Mouse (Mus musculus) brain, embryonic 14.5 days (tissue): ENCODE measurements around the gene Vps37c.

Source experiments
- CTCF ChIP-seq: fragments of 200-500 bp; IDR thresholded peaks from 2 replicates; pipeline ENCODE4 v1.5.1; 2012; ENCODE audit warnings: inconsistent platforms, mild to moderate bottlenecking, moderate library complexity, borderline replicate concordance; ENCODE audit not compliant: insufficient read depth, insufficient read length; ENCODE audit errors: extremely low read depth
- POLR2A ChIP-seq: fragments of 200-500 bp; IDR thresholded peaks from 2 replicates; pipeline ENCODE4 v1.6.1; 2012; ENCODE audit warnings: mild to moderate bottlenecking, inconsistent platforms, borderline replicate concordance; ENCODE audit not compliant: poor library complexity, insufficient read depth, insufficient read length, severe bottlenecking; ENCODE audit errors: extremely low read depth

DNA sequence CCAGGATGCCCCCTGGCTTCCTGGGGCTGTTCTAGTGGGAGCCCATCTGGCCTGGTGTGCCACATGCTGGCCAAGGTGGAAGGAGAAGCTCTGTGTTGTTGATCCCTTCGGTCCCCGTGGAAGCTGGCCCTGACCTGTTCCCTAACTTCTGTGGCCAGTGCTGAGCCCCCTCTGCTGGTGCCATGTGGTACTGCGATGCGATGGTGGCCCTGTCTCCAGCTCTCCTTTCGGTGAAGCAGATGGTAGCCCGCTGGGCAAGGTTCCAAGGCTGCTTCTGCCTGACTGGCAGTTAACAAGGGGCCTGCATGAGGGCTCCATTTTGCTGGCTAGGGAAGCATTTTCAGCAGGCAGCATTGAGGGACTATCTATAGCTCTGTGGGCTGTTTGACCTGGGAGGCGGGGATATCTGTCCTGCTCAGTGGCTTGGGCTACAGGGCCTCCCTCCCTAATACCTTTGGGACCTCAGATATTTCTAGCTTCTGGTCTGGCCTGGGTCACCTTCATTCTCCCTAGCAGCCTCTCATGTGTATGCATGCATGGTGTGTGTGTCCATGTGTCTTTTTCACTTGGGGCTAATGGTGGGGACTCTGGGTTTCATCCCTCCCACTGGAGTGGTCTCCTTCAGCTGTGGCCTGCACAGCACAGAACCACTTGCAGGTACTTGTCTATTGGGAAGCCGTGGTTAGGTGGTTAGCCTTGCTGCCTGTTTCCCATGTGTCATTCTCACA, 21.0 kb downstream of the Vps37c start:
- TF ChIP-seq CTCF (peak; percentile 99), POLR2A (no peak)
